Mouse (Mus musculus): ENCODE measurements around the gene Samd14. TPM values are rescaled to one million over a fixed set of nuclear protein-coding genes. Genes with fewer than 3 reads are reported as not detected.
A peak's percentile ranks its signal among the peaks of the same experiment; 100 is the strongest.
"Not testable (repeated sequence)": the region's sequence is repeated elsewhere in the genome, so short reads cannot be mapped to it uniquely, and the experiment has no call there.

Gene Samd14
- 22.8 and 24.5 TPM in 2 replicates for polyA plus RNA-seq (2014; fragmentation: Nextera tagmentation; extraction: Ambion mirVana)

- ATAC-seq (ENCODE audit: insufficient number of reproducible peaks, insufficient read depth, low FRiP score, low read depth), result peak; percentile 73; the same call in 1 of the 2 replicates
- H3K9ac ChIP-seq (replicated peaks; ENCODE audit: low read depth, low read length), result peak within 1 kb of the TSS; percentile 72
- no peaks in the 10 kb centered on the region for H3K9me3 ChIP-seq (ENCODE audit: control insufficient read depth, low read depth, low read length)
- peaks cover 22% of the 10 kb centered on the region for H3K4me1 ChIP-seq (ENCODE audit: control insufficient read depth, insufficient read depth, low read length)
- peak within 1 kb of the TSS; percentile 67 for H3K4me3 ChIP-seq (ENCODE audit: low read depth, low read length)
- peak within 1 kb of the TSS; percentile 62 for H3K4me2 ChIP-seq (replicated peaks; ENCODE audit: low read depth, low read length)
- peaks cover 14% of the 10 kb centered on the region; the same call in 1 of the 2 replicates for H3K36me3 ChIP-seq (ENCODE audit: control insufficient read depth, insufficient read depth, low read length)
- H3K27me3 ChIP-seq (ENCODE audit: control insufficient read depth, insufficient read depth, low read length), result no peaks in the 10 kb centered on the region
- peak within 1 kb of the TSS; percentile 92 for H3K27ac ChIP-seq (ENCODE audit: low read length)
- WGBS, result under 1% methylated on average over 31 of the region's 32 CpGs
Measured at GRCm38 (mm10) chr11:95009629-95010014, at the start of gene Samd14. Gene Samd14, plus strand, starts transcription at chr11:95009879.

GRCm38 (mm10) chr11:94962534-94963101 lies 47.1 kb upstream of the Samd14 start:
- WGBS, result 60% methylated on average over 5 of the region's 5 CpGs
- 0 out of 2 replicates have a peak, but pooled peaks have one; percentile 21 for ATAC-seq (ENCODE audit: insufficient number of reproducible peaks, insufficient read depth, low FRiP score, low read depth)

GRCm38 (mm10) chr11:94967419-94967818 lies 42.3 kb upstream of the Samd14 start, which contains the start of gene Hils1:
Gene Hils1, plus strand, starts transcription at chr11:94967593.
- Histone ChIP-seq H3K36me3 (ENCODE audit: control insufficient read depth, insufficient read depth, low read length) (no peaks in the 10 kb centered on the region), H3K4me2 (replicated peaks; ENCODE audit: low read depth, low read length) (no peak within 1 kb of the TSS), H3K4me3 (ENCODE audit: low read depth, low read length) (no peak within 1 kb of the TSS), H3K27me3 (ENCODE audit: control insufficient read depth, insufficient read depth, low read length) (no peaks in the 10 kb centered on the region), H3K27ac (ENCODE audit: low read length) (no peak within 1 kb of the TSS), H3K9ac (replicated peaks; ENCODE audit: low read depth, low read length) (no peak within 1 kb of the TSS), H3K4me1 (ENCODE audit: control insufficient read depth, insufficient read depth, low read length) (0 out of 2 replicates have a peak, but pooled peaks cover 5% of the 10 kb centered on the region), H3K9me3 (ENCODE audit: control insufficient read depth, low read depth, low read length) (no peaks in the 10 kb centered on the region)
- 51% methylated on average over 4 of the region's 4 CpGs for WGBS
- ATAC-seq (ENCODE audit: insufficient number of reproducible peaks, insufficient read depth, low FRiP score, low read depth), result no peak

More at GRCm38 (mm10) chr11:94962534-94963101, 47.1 kb upstream of the Samd14 start:
- H3K4me3 ChIP-seq (ENCODE audit: low read depth, low read length), result no peak overlapping the region
- no peaks in the 10 kb centered on the region for H3K36me3 ChIP-seq (ENCODE audit: control insufficient read depth, insufficient read depth, low read length)
- H3K27me3 ChIP-seq (ENCODE audit: control insufficient read depth, insufficient read depth, low read length), result no peaks in the 10 kb centered on the region
- H3K27ac ChIP-seq (ENCODE audit: low read length), result no peak overlapping the region
- H3K9me3 ChIP-seq (ENCODE audit: control insufficient read depth, low read depth, low read length), result no peaks in the 10 kb centered on the region
- peaks cover 17% of the 10 kb centered on the region; the same call in 1 of the 2 replicates for H3K4me1 ChIP-seq (ENCODE audit: control insufficient read depth, insufficient read depth, low read length)
- H3K9ac ChIP-seq (replicated peaks; ENCODE audit: low read depth, low read length), result no peak overlapping the region
- H3K4me2 ChIP-seq (replicated peaks; ENCODE audit: low read depth, low read length), result no peak overlapping the region

GRCm38 (mm10) chr11:94968187-94968586 lies 41.5 kb upstream of the Samd14 start:
- no peak overlapping the region for H3K9ac ChIP-seq (replicated peaks; ENCODE audit: low read depth, low read length)
- no peak for ATAC-seq (ENCODE audit: insufficient number of reproducible peaks, insufficient read depth, low FRiP score, low read depth)

GRCm38 (mm10) chr11:94969709-94970108 lies 40.0 kb upstream of the Samd14 start:
- not testable (repeated sequence) for H3K4me1 ChIP-seq (ENCODE audit: control insufficient read depth, insufficient read depth, low read length); H3K27ac ChIP-seq (ENCODE audit: low read length); H3K27me3 ChIP-seq (ENCODE audit: control insufficient read depth, insufficient read depth, low read length); H3K4me3 ChIP-seq (ENCODE audit: low read depth, low read length); H3K36me3 ChIP-seq (ENCODE audit: control insufficient read depth, insufficient read depth, low read length); H3K4me2 ChIP-seq (replicated peaks; ENCODE audit: low read depth, low read length); H3K9me3 ChIP-seq (ENCODE audit: control insufficient read depth, low read depth, low read length); H3K9ac ChIP-seq (replicated peaks; ENCODE audit: low read depth, low read length); ATAC-seq (ENCODE audit: insufficient number of reproducible peaks, insufficient read depth, low FRiP score, low read depth)
- WGBS, result 89% methylated on average over 4 of the region's 4 CpGs

More at GRCm38 (mm10) chr11:94968187-94968586, 41.5 kb upstream of the Samd14 start:
- no peaks in the 10 kb centered on the region for H3K36me3 ChIP-seq (ENCODE audit: control insufficient read depth, insufficient read depth, low read length)
- H3K27me3 ChIP-seq (ENCODE audit: control insufficient read depth, insufficient read depth, low read length), result no peaks in the 10 kb centered on the region
- no peak overlapping the region for H3K27ac ChIP-seq (ENCODE audit: low read length)
- H3K4me3 ChIP-seq (ENCODE audit: low read depth, low read length), result no peak overlapping the region
- H3K9me3 ChIP-seq (ENCODE audit: control insufficient read depth, low read depth, low read length), result no peaks in the 10 kb centered on the region
- 84% methylated on average over 7 of the region's 7 CpGs for WGBS
- H3K4me2 ChIP-seq (replicated peaks; ENCODE audit: low read depth, low read length), result no peak overlapping the region
- H3K4me1 ChIP-seq (ENCODE audit: control insufficient read depth, insufficient read depth, low read length), result 0 out of 2 replicates have a peak, but pooled peaks cover 3% of the 10 kb centered on the region

- Histone ChIP-seq H3K4me3 (ENCODE audit: low read depth, low read length) (no peak overlapping the region), H3K27me3 (ENCODE audit: control insufficient read depth, insufficient read depth, low read length) (no peaks in the 10 kb centered on the region), H3K9me3 (ENCODE audit: control insufficient read depth, low read depth, low read length) (no peaks in the 10 kb centered on the region), H3K9ac (replicated peaks; ENCODE audit: low read depth, low read length) (no peak overlapping the region), H3K36me3 (ENCODE audit: control insufficient read depth, insufficient read depth, low read length) (no peaks in the 10 kb centered on the region), H3K4me2 (replicated peaks; ENCODE audit: low read depth, low read length) (no peak overlapping the region), H3K27ac (ENCODE audit: low read length) (no peak overlapping the region), H3K4me1 (ENCODE audit: control insufficient read depth, insufficient read depth, low read length) (no peaks in the 10 kb centered on the region)
- 59% methylated on average over 15 of the region's 15 CpGs for WGBS
- no peak for ATAC-seq (ENCODE audit: insufficient number of reproducible peaks, insufficient read depth, low FRiP score, low read depth)
Measured at GRCm38 (mm10) chr11:94970210-94970943, 39.3 kb upstream of the Samd14 start.

- Histone ChIP-seq H3K4me2 (replicated peaks; ENCODE audit: low read depth, low read length) (no peak overlapping the region), H3K4me3 (ENCODE audit: low read depth, low read length) (no peak overlapping the region), H3K4me1 (ENCODE audit: control insufficient read depth, insufficient read depth, low read length) (no peaks in the 10 kb centered on the region), H3K9me3 (ENCODE audit: control insufficient read depth, low read depth, low read length) (no peaks in the 10 kb centered on the region), H3K27me3 (ENCODE audit: control insufficient read depth, insufficient read depth, low read length) (no peaks in the 10 kb centered on the region), H3K9ac (replicated peaks; ENCODE audit: low read depth, low read length) (no peak overlapping the region), H3K36me3 (ENCODE audit: control insufficient read depth, insufficient read depth, low read length) (no peaks in the 10 kb centered on the region), H3K27ac (ENCODE audit: low read length) (no peak overlapping the region)
- 65% methylated on average over 16 of the region's 16 CpGs for WGBS
- ATAC-seq (ENCODE audit: insufficient number of reproducible peaks, insufficient read depth, low FRiP score, low read depth), result no peak
Measured at GRCm38 (mm10) chr11:94971895-94972615, 37.6 kb upstream of the Samd14 start.

- Histone ChIP-seq H3K4me3 (ENCODE audit: low read depth, low read length) (no peak overlapping the region), H3K4me1 (ENCODE audit: control insufficient read depth, insufficient read depth, low read length) (no peaks in the 10 kb centered on the region), H3K9ac (replicated peaks; ENCODE audit: low read depth, low read length) (no peak overlapping the region), H3K4me2 (replicated peaks; ENCODE audit: low read depth, low read length) (no peak overlapping the region), H3K27me3 (ENCODE audit: control insufficient read depth, insufficient read depth, low read length) (no peaks in the 10 kb centered on the region), H3K27ac (ENCODE audit: low read length) (no peak overlapping the region), H3K36me3 (ENCODE audit: control insufficient read depth, insufficient read depth, low read length) (no peaks in the 10 kb centered on the region), H3K9me3 (ENCODE audit: control insufficient read depth, low read depth, low read length) (no peaks in the 10 kb centered on the region)
- WGBS, result 69% methylated on average over 5 of the region's 5 CpGs
- no peak for ATAC-seq (ENCODE audit: insufficient number of reproducible peaks, insufficient read depth, low FRiP score, low read depth)
Measured at GRCm38 (mm10) chr11:94972887-94973286, 36.8 kb upstream of the Samd14 start.
